Mouse (Mus musculus) spleen, adult 2 months (tissue): ENCODE data around the gene Lonp2.

ENCODE experiments used
- CTCF ChIP-seq: fragments of 200-500 bp; IDR thresholded peaks from 2 replicates; pipeline ENCODE4 v1.5.1; 2011; ENCODE audit warnings: mild to moderate bottlenecking, inconsistent platforms; ENCODE audit not compliant: insufficient read depth, insufficient read length, insufficient replicate concordance; ENCODE audit errors: extremely low read depth
- POLR2A ChIP-seq: fragments of 200-500 bp; IDR thresholded peaks from 2 replicates; pipeline ENCODE4 v1.6.1; 2011; ENCODE audit warnings: low read depth, low read length, inconsistent platforms

GRCm38 (mm10) chr8:86578076-86578475, 45.8 kb upstream of the Lonp2 start:
- TF ChIP-seq CTCF (no peak), POLR2A (no peak)
